Mouse (Mus musculus): Measurements from ENCODE around the gene Tradd. TPM values are rescaled to one million over a fixed set of nuclear protein-coding genes. Genes with fewer than 3 reads are reported as not detected.
A peak's percentile ranks its signal among the peaks of the same experiment; 100 is the strongest.

Gene Tradd
- total and polyA plus RNA-seq, 2 experiments from 2014 or later, result 14.6 to 15.6 TPM

GRCm38 (mm10) chr8:105308428-105308827, 44.0 kb upstream of the Tradd start:
- Histone ChIP-seq H3K4me3 (ENCODE audit: low read length) (no peak overlapping the region), H3K27ac (no peak overlapping the region), H3K9ac (replicated peaks; ENCODE audit: low read length) (no peak overlapping the region), H3K36me3 (ENCODE audit: insufficient read depth, low read length) (peaks cover 42% of the 10 kb centered on the region), H3K9me3 (ENCODE audit: low read length) (no peaks in the 10 kb centered on the region), H3K4me2 (ENCODE audit: low read depth, low read length) (no peak overlapping the region), H3K4me1 (ENCODE audit: insufficient read depth, low read length) (peaks cover 14% of the 10 kb centered on the region), H3K27me3 (ENCODE audit: insufficient read depth, low read length) (no peaks in the 10 kb centered on the region)
- WGBS, result 93% methylated on average over 10 of the region's 10 CpGs
- no peak for TF ChIP-seq CTCF (IDR thresholded peaks at IDR 0.05; ENCODE audit: low read depth)
- ATAC-seq (no peak), DNase-seq (ENCODE audit: low spot score) (no peak)

DNA sequence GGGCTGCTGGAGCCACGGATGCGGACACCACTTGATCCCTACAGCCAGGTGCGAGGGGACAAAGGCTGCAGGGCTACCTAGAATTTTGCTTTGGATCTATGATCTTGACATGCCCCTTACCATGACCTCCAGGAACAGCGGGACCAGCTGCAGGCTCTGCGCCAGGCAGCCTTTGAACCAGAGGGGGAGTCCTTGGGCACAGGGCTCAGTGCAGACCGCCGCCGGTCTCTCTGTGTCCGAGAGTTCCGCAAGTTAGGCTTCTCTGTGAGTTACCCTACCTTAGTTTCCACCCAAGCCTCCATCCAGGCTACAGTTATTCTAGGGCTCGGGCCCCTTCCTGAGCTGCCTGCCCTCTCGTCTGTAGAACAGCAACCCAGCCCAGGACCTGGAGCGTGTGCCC, 43.3 kb upstream of the Tradd start:
- 96% methylated on average over 13 of the region's 13 CpGs for WGBS
- no peak overlapping the region for H3K27ac ChIP-seq
- H3K36me3 ChIP-seq (ENCODE audit: insufficient read depth, low read length), result peaks cover 42% of the 10 kb centered on the region
- H3K9me3 ChIP-seq (ENCODE audit: low read length), result no peaks in the 10 kb centered on the region
- H3K9ac ChIP-seq (replicated peaks; ENCODE audit: low read length), result no peak overlapping the region
- no peak for ATAC-seq
- peaks cover 14% of the 10 kb centered on the region for H3K4me1 ChIP-seq (ENCODE audit: insufficient read depth, low read length)
- no peak for DNase-seq (ENCODE audit: low spot score)
- H3K4me3 ChIP-seq (ENCODE audit: low read length), result no peak overlapping the region
- no peak overlapping the region for H3K4me2 ChIP-seq (ENCODE audit: low read depth, low read length)
- H3K27me3 ChIP-seq (ENCODE audit: insufficient read depth, low read length), result no peaks in the 10 kb centered on the region
- TF ChIP-seq CTCF (IDR thresholded peaks at IDR 0.05; ENCODE audit: low read depth), result no peak

DNA sequence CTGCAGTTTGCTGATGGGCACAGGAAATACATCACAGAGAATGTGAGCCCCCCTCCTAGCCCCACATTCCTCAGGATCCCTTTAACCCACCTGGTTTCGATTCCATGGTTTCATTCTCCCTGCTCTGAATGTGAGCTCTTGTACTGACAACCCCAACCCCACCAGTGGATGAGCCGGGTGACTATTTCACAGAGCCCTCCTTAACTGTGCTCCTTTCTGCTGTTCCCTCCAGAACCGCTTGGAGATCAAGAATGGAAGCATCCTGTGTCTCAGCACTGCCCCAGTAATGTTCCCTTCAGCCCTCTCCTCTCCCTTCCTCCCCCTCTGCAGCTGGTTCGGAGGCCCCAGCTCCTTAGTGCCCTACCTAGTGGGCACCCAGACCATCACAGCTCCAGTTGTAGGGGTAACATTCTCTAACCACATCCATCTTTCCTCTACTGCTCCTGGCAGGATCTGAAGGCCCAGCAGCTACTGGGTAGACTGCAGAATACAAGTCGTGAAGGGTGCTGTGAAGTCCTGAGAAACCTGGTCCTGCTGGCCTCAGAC, 41.8 kb upstream of the Tradd start:
- Histone ChIP-seq H3K9ac (replicated peaks; ENCODE audit: low read length) (peak overlapping the region; percentile 39), H3K4me3 (ENCODE audit: low read length) (peak overlapping the region; percentile 23; the same call in 1 of the 2 replicates), H3K4me2 (ENCODE audit: low read depth, low read length) (peak overlapping the region; percentile 56), H3K4me1 (ENCODE audit: insufficient read depth, low read length) (peaks cover 14% of the 10 kb centered on the region), H3K36me3 (ENCODE audit: insufficient read depth, low read length) (peaks cover 43% of the 10 kb centered on the region), H3K27me3 (ENCODE audit: insufficient read depth, low read length) (no peaks in the 10 kb centered on the region), H3K27ac (peak overlapping the region; percentile 17; the same call in 1 of the 2 replicates), H3K9me3 (ENCODE audit: low read length) (no peaks in the 10 kb centered on the region)
- WGBS, result 70% methylated on average over 5 of the region's 5 CpGs
- ATAC-seq, result peak; percentile 36
- DNase-seq (ENCODE audit: low spot score), result no peak
- no peak for TF ChIP-seq CTCF (IDR thresholded peaks at IDR 0.05; ENCODE audit: low read depth)

GRCm38 (mm10) chr8:105305211-105306145, 41.1 kb upstream of the Tradd start, which contains the start of gene Elmo3:
Gene Elmo3 (plus strand): TSS chr8:105305601.
- WGBS, result 6% methylated on average over 30 of the region's 30 CpGs
- Histone ChIP-seq H3K36me3 (ENCODE audit: insufficient read depth, low read length) (peaks cover 48% of the 10 kb centered on the region), H3K4me1 (ENCODE audit: insufficient read depth, low read length) (peaks cover 14% of the 10 kb centered on the region), H3K27ac (peak within 1 kb of the TSS; percentile 46; the same call in 1 of the 2 replicates), H3K4me3 (ENCODE audit: low read length) (peak within 1 kb of the TSS; percentile 23; the same call in 1 of the 2 replicates), H3K9me3 (ENCODE audit: low read length) (no peaks in the 10 kb centered on the region), H3K9ac (replicated peaks; ENCODE audit: low read length) (peak within 1 kb of the TSS; percentile 39), H3K27me3 (ENCODE audit: insufficient read depth, low read length) (no peaks in the 10 kb centered on the region), H3K4me2 (ENCODE audit: low read depth, low read length) (peak within 1 kb of the TSS; percentile 56)
- peak; percentile 23; the same call in 1 of the 2 replicates for TF ChIP-seq CTCF (IDR thresholded peaks at IDR 0.05; ENCODE audit: low read depth)
- peak; percentile 75 for ATAC-seq
- peak; percentile 62 for DNase-seq (ENCODE audit: low spot score)

DNA sequence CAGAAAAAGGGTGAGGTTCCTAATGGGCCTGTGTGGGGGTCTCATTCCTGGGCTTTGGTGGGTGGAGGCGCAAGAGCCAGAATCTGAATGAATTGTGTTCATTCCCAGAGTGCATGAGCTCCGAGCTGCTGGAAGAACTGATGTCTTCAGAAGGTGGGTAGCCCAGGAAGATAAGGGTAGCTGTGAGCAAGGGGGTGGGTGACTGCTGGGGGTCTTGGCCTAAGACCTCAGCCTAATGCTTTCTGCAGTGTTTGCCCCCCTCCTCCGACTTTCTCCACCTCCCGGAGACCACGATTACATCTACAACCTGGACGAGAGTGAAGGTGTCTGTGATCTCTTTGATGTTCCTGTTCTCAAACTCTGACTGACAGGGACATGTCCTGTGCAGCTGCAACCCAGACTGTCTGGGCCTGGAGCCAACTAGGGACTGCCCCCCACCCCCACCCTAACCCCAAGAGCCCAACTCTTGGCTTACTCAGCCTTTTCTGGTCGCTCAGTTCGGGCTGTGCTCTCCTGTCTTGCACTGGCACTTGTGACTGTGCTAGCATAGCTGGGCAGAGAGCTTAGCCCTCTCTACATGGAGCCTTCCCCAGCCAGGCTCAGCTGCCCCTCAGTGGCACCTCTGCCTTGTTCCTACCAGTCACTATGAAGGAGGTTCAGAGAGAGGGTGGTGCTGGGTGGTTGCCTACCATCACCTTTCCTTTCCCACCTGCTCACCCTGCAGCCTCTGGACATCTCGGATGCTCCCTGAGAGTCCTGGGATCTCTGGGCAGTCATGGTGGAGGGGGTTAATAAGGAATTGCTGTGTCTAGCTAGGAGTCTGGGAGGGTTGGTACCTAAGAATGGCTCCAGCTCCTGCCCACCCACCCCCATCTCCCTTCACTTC, 40.2 kb upstream of the Tradd start:
- ATAC-seq, result peak; percentile 12; the same call in 1 of the 2 replicates
- WGBS, result 60% methylated on average over 9 of the region's 9 CpGs
- H3K27me3 ChIP-seq (ENCODE audit: insufficient read depth, low read length), result no peaks in the 10 kb centered on the region
- H3K9ac ChIP-seq (replicated peaks; ENCODE audit: low read length), result no peak overlapping the region
- H3K27ac ChIP-seq, result peak overlapping the region; percentile 45; the same call in 1 of the 2 replicates
- H3K4me3 ChIP-seq (ENCODE audit: low read length), result no peak overlapping the region
- H3K36me3 ChIP-seq (ENCODE audit: insufficient read depth, low read length), result peaks cover 56% of the 10 kb centered on the region
- no peaks in the 10 kb centered on the region for H3K9me3 ChIP-seq (ENCODE audit: low read length)
- peak; percentile 42 for DNase-seq (ENCODE audit: low spot score)
- peaks cover 14% of the 10 kb centered on the region for H3K4me1 ChIP-seq (ENCODE audit: insufficient read depth, low read length)
- no peak overlapping the region for H3K4me2 ChIP-seq (ENCODE audit: low read depth, low read length)
- no peak for TF ChIP-seq CTCF (IDR thresholded peaks at IDR 0.05; ENCODE audit: low read depth)

DNA sequence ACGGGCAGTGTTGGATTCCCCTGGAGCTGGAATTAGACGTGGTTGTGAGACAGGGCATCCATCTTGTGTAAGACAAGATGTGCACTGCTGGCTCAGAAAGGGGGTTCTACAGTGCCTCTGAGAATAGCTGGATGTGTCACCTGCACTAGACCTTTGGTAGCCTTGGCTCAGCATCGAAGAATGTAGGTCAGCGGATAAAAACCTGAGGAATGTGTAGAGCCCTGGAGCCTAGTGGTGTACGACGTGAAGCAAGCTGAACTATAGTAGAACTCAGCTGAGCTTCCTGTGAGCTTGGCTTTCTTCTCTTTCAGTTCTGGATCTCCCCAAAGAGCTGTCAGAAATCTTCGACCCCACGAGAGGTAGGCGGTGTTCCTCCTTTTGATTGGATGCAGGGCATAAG, 39.5 kb upstream of the Tradd start:
- peaks cover 53% of the 10 kb centered on the region for H3K36me3 ChIP-seq (ENCODE audit: insufficient read depth, low read length)
- no peak for DNase-seq (ENCODE audit: low spot score)
- TF ChIP-seq CTCF (IDR thresholded peaks at IDR 0.05; ENCODE audit: low read depth), result no peak
- H3K27me3 ChIP-seq (ENCODE audit: insufficient read depth, low read length), result no peaks in the 10 kb centered on the region
- 0 out of 2 replicates have a peak overlapping the region, but pooled peaks have one; percentile 7 for H3K27ac ChIP-seq
- H3K9ac ChIP-seq (replicated peaks; ENCODE audit: low read length), result no peak overlapping the region
- peaks cover 14% of the 10 kb centered on the region for H3K4me1 ChIP-seq (ENCODE audit: insufficient read depth, low read length)
- 80% methylated on average over 9 of the region's 9 CpGs for WGBS
- no peaks in the 10 kb centered on the region for H3K9me3 ChIP-seq (ENCODE audit: low read length)
- no peak overlapping the region for H3K4me3 ChIP-seq (ENCODE audit: low read length)
- no peak for ATAC-seq
- H3K4me2 ChIP-seq (ENCODE audit: low read depth, low read length), result no peak overlapping the region
